Mouse (Mus musculus) heart, adult 8-10 months (tissue): ENCODE measurements around the gene S100a16. TPM values are rescaled to one million over a fixed set of nuclear protein-coding genes. Genes with fewer than 3 reads are reported as not detected.

Experiments used
- DNase-seq: peaks from one replicate; pipeline ENCODE4 v3.0.0; 2022; ENCODE audit warnings: low spot score
- total RNA-seq, 4 experiments: library from RNA; stranded (reverse); gene quantifications; 2 replicates each; pipeline ENCODE4 v1.2.4; 2022

Gene S100a16
- total RNA-seq, 4 experiments from 2014 or later: 59.8 to 77.4 (median 72.4) TPM

DNA sequence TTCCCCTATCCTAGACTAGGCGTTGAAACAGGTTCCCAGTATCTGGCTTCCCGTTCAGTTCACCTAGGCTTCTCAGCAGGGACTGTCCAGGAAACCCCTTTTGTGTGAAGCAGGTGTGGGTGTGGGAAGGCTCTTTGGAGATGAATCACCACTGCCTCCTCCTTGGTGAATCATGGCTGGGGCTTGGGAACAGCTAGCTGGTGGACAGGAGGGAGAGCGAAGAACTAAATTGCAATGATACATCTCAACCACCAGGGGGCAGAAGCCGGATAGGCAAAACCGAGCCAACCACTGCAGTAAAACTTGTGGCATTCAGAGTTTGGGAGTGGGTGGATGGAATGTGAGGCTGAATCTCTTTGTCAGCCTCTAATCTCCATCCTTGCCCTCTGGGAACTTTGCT, 48.5 kb downstream of the S100a16 start:
- DNase-seq: peak; percentile 75

GRCm38 (mm10) chr3:90586016-90586643, 49.1 kb downstream of the S100a16 start:
- no peak for DNase-seq

- DNase-seq: peak; percentile 77
Measured at GRCm38 (mm10) chr3:90586906-90587305, 49.9 kb downstream of the S100a16 start.

GRCm38 (mm10) chr3:90587361-90588101, 50.5 kb downstream of the S100a16 start:
- DNase-seq: peak; percentile 32

- no peak for DNase-seq
Measured at GRCm38 (mm10) chr3:90589390-90589789, 52.3 kb downstream of the S100a16 start.

DNA sequence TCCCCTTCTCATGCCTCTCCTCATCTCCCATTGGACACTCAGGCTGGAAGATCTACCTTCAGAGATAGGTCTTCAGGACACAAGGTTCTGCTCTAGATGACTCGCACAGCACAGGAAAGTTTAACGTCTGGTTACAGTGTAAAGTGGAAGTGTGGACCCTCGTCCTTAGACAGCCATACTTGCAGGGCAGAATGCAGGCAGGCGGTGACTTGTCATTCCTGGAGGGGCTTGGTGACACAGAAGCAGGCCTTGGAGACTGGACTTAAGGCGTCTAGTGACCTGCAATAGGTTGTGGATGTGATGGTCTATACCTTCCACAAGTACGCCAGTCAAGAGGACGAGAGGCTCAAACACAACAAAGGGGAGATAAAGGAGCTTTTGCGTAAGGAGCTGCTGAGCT, 52.9 kb downstream of the S100a16 start, which contains the start of gene S100a2:
Gene S100a2 (plus strand): TSS at position 301 of the 400 bp plus-strand sequence.
- no peak for DNase-seq

Other genes starting within 250 kb of the S100a16 start
- gene Gatad2b, start 244.1 kb upstream of the S100a16 start, total RNA-seq: 10 to 100 TPM; 41.4 to 51.4 (median 46.0) TPM
- gene Slc27a3, start 147.3 kb upstream of the S100a16 start, total RNA-seq: under 1 TPM; 0.57 to 0.76 (median 0.67) TPM
- 10 to 100 TPM; 22.9 to 28.1 (median 24.4) TPM for gene Ints3, start 103.6 kb upstream of the S100a16 start, total RNA-seq
- 10 to 100 TPM; 15.1 to 17.3 (median 16.7) TPM for gene Npr1, start 71.4 kb upstream of the S100a16 start, total RNA-seq
- gene Ilf2, start 61.1 kb upstream of the S100a16 start, total RNA-seq: 10 to 100 TPM; 27.6 to 30.5 (median 28.8) TPM
- 10 to 100 TPM; 69.7 to 77.6 (median 75.4) TPM for gene Snapin, start 46.2 kb upstream of the S100a16 start, total RNA-seq
- 100 to 1,000 TPM in 1 of 4 experiments, 10 to 100 TPM in 3; 93.2 to 105 (median 94.2) TPM for gene Chtop, start 27.8 kb upstream of the S100a16 start, total RNA-seq
- 1,000 to 10,000 TPM; 1,071 to 1,219 (median 1,134) TPM for gene S100a1, start 22.9 kb upstream of the S100a16 start, total RNA-seq
- gene S100a13, start 22.8 kb upstream of the S100a16 start, total RNA-seq: 10 to 100 TPM; 25.0 to 34.8 (median 27.8) TPM
- gene S100a14, start 10.4 kb upstream of the S100a16 start, total RNA-seq: under 1 TPM in 3 of 4 experiments, not detected in 1; 0.35 to 0.55 (median 0.37) TPM
- not detected for gene S100a3, start 23.3 kb downstream of the S100a16 start, total RNA-seq
- gene S100a2, start 53.0 kb downstream of the S100a16 start, total RNA-seq: not detected
- not detected for gene Gm42674, start 64.7 kb downstream of the S100a16 start, total RNA-seq
- gene S100a4, start 66.5 kb downstream of the S100a16 start, total RNA-seq: 10 to 100 TPM in 2 of 4 experiments, 1 to 10 TPM in 2; 5.9 to 16.2 (median 9.5) TPM
- gene S100a5, start 71.3 kb downstream of the S100a16 start, total RNA-seq: not detected
- 10 to 100 TPM; 54.7 to 77.4 (median 69.0) TPM for gene S100a6, start 75.6 kb downstream of the S100a16 start, total RNA-seq
- gene S100a7a, start 116.8 kb downstream of the S100a16 start, total RNA-seq: under 1 TPM in 1 of 4 experiments, not detected in 3; 0.29 TPM
- gene S100a8, start 131.7 kb downstream of the S100a16 start, total RNA-seq: 1 to 10 TPM in 3 of 4 experiments, under 1 TPM in 1; 0.97 to 7.2 (median 2.7) TPM
- gene S100a9, start 158.5 kb downstream of the S100a16 start, total RNA-seq: 10 to 100 TPM in 1 of 4 experiments, 1 to 10 TPM in 3; 1.2 to 11.8 (median 2.5) TPM
- gene Pglyrp4, start 189.7 kb downstream of the S100a16 start, total RNA-seq: not detected
- gene Gm5849, start 240.6 kb downstream of the S100a16 start, total RNA-seq: not detected